Mouse (Mus musculus): ENCODE results near the gene Pitpnc1. TPM values are rescaled to one million over a fixed set of nuclear protein-coding genes. Genes with fewer than 3 reads are reported as not detected.

Gene Pitpnc1
- total RNA-seq, 2 experiments from 2014 or later = 76.1 to 83.2 TPM

DNA sequence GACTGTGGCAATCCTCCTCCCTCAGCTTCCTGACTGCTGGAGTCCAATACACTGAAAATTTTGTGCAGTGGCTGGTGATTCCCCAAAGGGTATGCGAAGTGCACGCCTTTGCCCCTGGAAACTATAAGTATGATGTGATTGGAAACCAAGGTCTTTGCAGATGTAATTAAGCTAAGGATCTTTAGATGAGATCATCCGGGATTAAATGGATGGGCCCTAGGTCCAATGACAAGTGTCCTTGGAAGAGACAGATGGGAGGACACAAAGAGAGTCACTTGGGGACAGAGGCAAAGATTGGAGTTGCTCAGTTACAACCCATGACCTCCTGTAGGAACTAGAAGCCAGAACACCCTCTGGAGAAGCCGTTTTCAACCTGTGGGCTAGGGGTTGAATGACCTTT is 233.0 kb downstream of the Pitpnc1 start:
- DNase-seq (ENCODE audit: extremely low spot score in 1 of 2, low spot score in 2 of 2) = no peak
- intact Hi-C loops (cut with DNase I) = no loop called here

- no peak for DNase-seq (ENCODE audit: extremely low spot score in 1 of 2, low spot score in 2 of 2)
- intact Hi-C loops (cut with DNase I) = no loop called here
Observed at GRCm38 (mm10) chr11:107233252-107233890, 237.1 kb downstream of the Pitpnc1 start.

- no peak for DNase-seq (ENCODE audit: extremely low spot score in 1 of 2, low spot score in 2 of 2)
- intact Hi-C loops (cut with DNase I) = no loop called here
Observed at GRCm38 (mm10) chr11:107230128-107230527, 240.4 kb downstream of the Pitpnc1 start.

DNA sequence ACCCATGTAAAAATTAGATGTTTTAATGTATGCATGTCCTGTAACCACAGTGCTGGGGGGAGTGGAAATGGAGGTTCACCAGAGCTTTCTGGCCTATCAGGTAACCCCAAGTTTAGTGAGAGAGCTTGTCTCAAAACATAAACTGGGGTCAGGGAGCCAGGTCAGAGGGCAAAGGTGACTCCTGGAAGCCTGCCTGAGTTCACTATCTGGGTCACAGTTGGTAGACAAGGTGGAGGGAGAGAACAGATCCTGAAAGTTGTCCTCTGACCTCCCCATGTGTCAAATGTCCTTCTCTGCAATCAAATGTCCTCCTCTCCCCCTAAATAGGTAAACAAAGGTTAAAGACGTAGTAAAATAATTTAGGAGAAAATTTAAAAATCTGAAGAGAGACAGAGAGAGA is 244.1 kb downstream of the Pitpnc1 start:
- intact Hi-C loops (cut with DNase I) = no loop called here
- no peak for DNase-seq (ENCODE audit: extremely low spot score in 1 of 2, low spot score in 2 of 2)

- intact Hi-C loops (cut with DNase I) = no loop called here
- DNase-seq (ENCODE audit: extremely low spot score in 1 of 2, low spot score in 2 of 2) = no peak
Observed at GRCm38 (mm10) chr11:107226013-107226412, 244.5 kb downstream of the Pitpnc1 start.

- DNase-seq (ENCODE audit: extremely low spot score in 1 of 2, low spot score in 2 of 2) = no peak
- intact Hi-C loops (cut with DNase I) = no loop called here
Observed at GRCm38 (mm10) chr11:107225301-107225700, 245.2 kb downstream of the Pitpnc1 start.

DNA sequence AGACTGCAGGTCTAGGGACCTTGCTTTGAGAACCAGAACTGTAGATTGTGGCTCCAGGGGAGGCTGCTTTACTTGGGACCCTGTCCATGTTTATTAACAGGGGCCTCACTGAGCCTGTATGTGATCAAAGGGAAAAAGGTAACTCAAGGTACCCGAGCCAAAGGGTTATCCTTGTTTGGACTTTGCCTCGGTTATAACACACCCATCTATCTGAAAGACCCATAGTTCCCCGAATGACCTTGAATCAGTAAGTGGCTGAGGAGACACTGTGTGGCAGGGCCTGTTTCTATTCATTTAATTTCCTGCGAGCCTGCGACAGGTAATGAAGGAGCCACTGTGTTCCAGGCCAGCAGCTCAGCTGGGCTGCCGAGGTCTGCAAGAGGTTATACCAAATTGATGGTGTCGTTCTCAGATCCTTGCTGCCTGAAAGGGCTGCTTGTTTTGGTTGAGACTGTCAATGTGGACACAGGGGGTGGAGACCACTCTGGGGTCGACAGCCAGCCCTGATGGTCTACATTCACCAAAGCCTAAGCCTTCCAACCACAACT is 246.8 kb downstream of the Pitpnc1 start:
- no peak for DNase-seq (ENCODE audit: extremely low spot score in 1 of 2, low spot score in 2 of 2)
- intact Hi-C loops (cut with DNase I) = no loop called here

DNA sequence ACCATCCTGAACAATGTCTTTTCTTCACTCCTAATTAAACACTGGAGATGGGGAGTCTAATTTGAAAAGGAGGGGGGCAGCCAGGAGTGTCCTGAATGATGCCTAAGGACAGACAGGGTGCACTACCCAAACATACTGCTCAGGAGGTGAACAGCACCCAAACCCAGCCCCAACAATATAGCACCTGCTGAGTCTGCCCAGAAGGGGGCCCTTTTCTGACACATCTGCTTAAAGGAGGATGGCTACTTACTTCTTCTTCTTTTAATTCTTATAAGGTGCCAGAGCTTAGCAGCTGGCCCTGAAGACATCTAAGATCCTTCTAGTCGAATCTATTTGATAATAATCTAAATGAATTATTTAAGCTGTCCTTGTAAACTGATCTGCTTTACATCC is 247.3 kb downstream of the Pitpnc1 start:
- intact Hi-C loops (cut with DNase I) = no loop called here
- DNase-seq (ENCODE audit: extremely low spot score in 1 of 2, low spot score in 2 of 2) = no peak

GRCm38 (mm10) chr11:107222531-107223168 is 247.8 kb downstream of the Pitpnc1 start:
- intact Hi-C loops (cut with DNase I) = no loop called here
- no peak for DNase-seq (ENCODE audit: extremely low spot score in 1 of 2, low spot score in 2 of 2)

GRCm38 (mm10) chr11:107215111-107215510 is 255.4 kb downstream of the Pitpnc1 start:
- no peak for DNase-seq (ENCODE audit: extremely low spot score in 1 of 2, low spot score in 2 of 2)
- intact Hi-C loops (cut with DNase I) = loop anchor here (10.0 kb wide), 1 partner anchor 140 kb away; no protein-coding TSS in a partner anchor

DNA sequence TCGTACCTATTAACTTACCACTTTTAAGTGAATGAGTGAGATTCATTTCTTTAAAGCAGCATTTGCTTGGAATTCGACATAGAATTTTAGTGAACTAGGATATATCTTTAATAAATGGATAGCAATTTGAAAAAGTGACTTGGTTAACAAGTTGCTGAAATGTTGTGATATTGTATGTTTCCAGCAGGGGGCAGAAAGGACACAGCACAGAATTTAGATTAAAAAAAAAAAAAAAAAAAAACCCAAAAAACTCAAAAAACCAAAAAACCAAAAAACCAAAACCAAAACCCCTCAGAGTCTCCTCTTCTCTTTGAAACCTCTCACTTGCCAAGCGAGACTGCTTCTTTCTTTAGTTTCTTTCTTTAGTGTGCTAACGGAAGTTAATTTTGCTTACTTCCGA is 256.8 kb downstream of the Pitpnc1 start:
- intact Hi-C loops (cut with DNase I) = loop anchor here (2.0 to 10.0 kb wide), 2 partner anchors 141 to 255 kb away; no protein-coding TSS in a partner anchor
- DNase-seq (ENCODE audit: extremely low spot score in 1 of 2, low spot score in 2 of 2) = peak in 1 of 2 experiments; percentile 30

- no peak for DNase-seq (ENCODE audit: extremely low spot score in 1 of 2, low spot score in 2 of 2)
- intact Hi-C loops (cut with DNase I) = loop anchor here (10.0 kb wide), 1 partner anchor 145 kb away; no protein-coding TSS in a partner anchor
Observed at GRCm38 (mm10) chr11:107209818-107210217, 260.7 kb downstream of the Pitpnc1 start.

GRCm38 (mm10) chr11:107201773-107202172 is 268.7 kb downstream of the Pitpnc1 start:
- DNase-seq (ENCODE audit: extremely low spot score in 1 of 2, low spot score in 2 of 2) = no peak
- intact Hi-C loops (cut with DNase I) = no loop called here

DNA sequence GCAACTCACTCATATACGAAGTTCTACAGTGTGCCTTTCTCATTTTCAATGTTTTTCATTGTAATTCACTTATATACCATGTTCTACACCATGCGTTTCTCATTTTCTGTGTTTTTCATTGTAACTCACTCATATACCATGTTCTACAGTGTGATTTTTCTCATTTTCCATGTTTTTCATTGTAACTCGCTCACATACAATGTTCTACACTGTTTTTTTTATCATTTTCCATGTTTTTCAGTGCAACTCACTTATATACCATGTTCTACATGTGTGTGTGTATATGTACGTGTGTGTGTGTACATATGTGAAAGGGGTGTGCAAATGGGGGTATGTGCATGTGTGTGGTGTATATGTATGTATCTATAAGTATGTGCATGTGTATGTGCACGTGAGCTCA is 271.2 kb downstream of the Pitpnc1 start:
- no peak for DNase-seq (ENCODE audit: extremely low spot score in 1 of 2, low spot score in 2 of 2)
- intact Hi-C loops (cut with DNase I) = no loop called here

GRCm38 (mm10) chr11:107195334-107195733 is 275.2 kb downstream of the Pitpnc1 start:
- intact Hi-C loops (cut with DNase I) = no loop called here
- DNase-seq (ENCODE audit: extremely low spot score in 1 of 2, low spot score in 2 of 2) = peak in 1 of 2 experiments; percentile 33

DNA sequence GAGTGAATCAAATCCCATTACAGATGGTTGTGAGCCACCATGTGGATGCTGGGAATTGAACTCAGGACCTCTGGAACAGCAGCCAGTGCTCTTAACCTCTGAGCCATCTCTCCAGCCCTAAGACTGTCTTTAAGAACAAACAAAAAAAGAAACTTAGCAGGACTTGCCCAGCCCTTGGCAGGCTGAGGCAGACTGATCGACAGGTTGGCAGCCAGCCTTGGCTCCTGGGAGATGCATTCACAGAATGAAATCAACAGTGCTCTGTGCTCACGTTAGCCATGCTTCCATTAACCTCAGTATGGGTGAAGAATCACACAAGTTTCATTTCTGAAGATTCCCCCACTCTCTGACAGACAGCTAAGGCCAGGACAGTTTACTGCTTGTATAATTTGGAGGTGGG is 280.1 kb downstream of the Pitpnc1 start:
- intact Hi-C loops (cut with DNase I) = no loop called here

GRCm38 (mm10) chr11:107188565-107189552 is 281.6 kb downstream of the Pitpnc1 start, which contains the start of gene Nol11:
Gene Nol11, minus strand, starts transcription at chr11:107189381.
- intact Hi-C loops (cut with DNase I) = loop anchor here (2.0 kb wide), 1 partner anchor 284 kb away; no protein-coding TSS in a partner anchor

More for the DNA sequence above, 280.1 kb downstream of the Pitpnc1 start:
- no peak for DNase-seq (ENCODE audit: extremely low spot score in 1 of 2, low spot score in 2 of 2)

GRCm38 (mm10) chr11:107183777-107184176 is 286.7 kb downstream of the Pitpnc1 start:
- intact Hi-C loops (cut with DNase I) = no loop called here
- no peak for DNase-seq (ENCODE audit: extremely low spot score in 1 of 2, low spot score in 2 of 2)

More at GRCm38 (mm10) chr11:107188565-107189552, 281.6 kb downstream of the Pitpnc1 start, which contains the start of gene Nol11:
- peak; percentile 98 to 99 for DNase-seq (ENCODE audit: extremely low spot score in 1 of 2, low spot score in 2 of 2)

- no peak for DNase-seq (ENCODE audit: extremely low spot score in 1 of 2, low spot score in 2 of 2)
- intact Hi-C loops (cut with DNase I) = no loop called here
Observed at GRCm38 (mm10) chr11:107161215-107161614, 309.3 kb downstream of the Pitpnc1 start.
